Mouse (Mus musculus) kidney, postnatal 0 days (tissue): ENCODE data around the gene Cd83. TPM values are rescaled to one million over a fixed set of nuclear protein-coding genes. Genes with fewer than 3 reads are reported as not detected.

Experiments
- ATAC-seq: fragments of 200-750 bp; cut with Nextera tagmentation; replicated peaks from 2 replicates; pipeline ENCODE4 v1.8.0; 2017; ENCODE audit warnings: low read depth, moderate number of reproducible peaks, moderate TSS enrichment, moderate library complexity; ENCODE audit not compliant: low FRiP score
- DNase-seq: peaks from one replicate; pipeline ENCODE4 v3.0.0-alpha.2; 2016; ENCODE audit warnings: low spot score
- H3K27ac ChIP-seq: fragments of 300-500 bp; sonication (generic); 2 replicates; pipeline ENCODE4 v1.5.1; 2014; ENCODE audit warnings: mild to moderate bottlenecking
- H3K27me3 ChIP-seq: fragments of 300-500 bp; sonication (generic); 2 replicates; pipeline ENCODE4 v1.6.1; 2014; ENCODE audit warnings: low read length, mixed read lengths; ENCODE audit not compliant: insufficient read depth
- H3K36me3 ChIP-seq: fragments of 300-500 bp; sonication (generic); 2 replicates; pipeline ENCODE4 v1.6.1; 2014; ENCODE audit warnings: low read length, mixed read lengths; ENCODE audit not compliant: insufficient read depth
- H3K4me1 ChIP-seq: fragments of 300-500 bp; sonication (generic); replicated peaks from 2 replicates; pipeline ENCODE4 v1.6.1; 2014; ENCODE audit warnings: antibody characterized with exemption, low read length, mixed read lengths; ENCODE audit not compliant: insufficient read depth
- H3K4me2 ChIP-seq: fragments of 300-500 bp; sonication (generic); 2 replicates; pipeline ENCODE4 v1.6.1; 2014; ENCODE audit warnings: mild to moderate bottlenecking, low read length, moderate library complexity, mixed read lengths
- H3K4me3 ChIP-seq: fragments of 300-500 bp; sonication (generic); replicated peaks from 2 replicates; pipeline ENCODE4 v1.5.1; 2014; ENCODE audit warnings: low read depth, low read length
- H3K9ac ChIP-seq: fragments of 300-500 bp; sonication (generic); 2 replicates; pipeline ENCODE4 v1.6.1; 2014; ENCODE audit warnings: low read depth, low read length
- H3K9me3 ChIP-seq: fragments of 300-500 bp; sonication (generic); replicated peaks from 2 replicates; pipeline ENCODE4 v1.6.1; 2016; ENCODE audit warnings: low read length, inconsistent platforms, mixed read lengths
- CTCF ChIP-seq: IDR thresholded peaks from 2 replicates; pipeline ENCODE4 v1.5.1; 2016; ENCODE audit warnings: antibody characterized with exemption, low read depth, mild to moderate bottlenecking, moderate library complexity
- WGBS: fragments of 180-500 bp; shearing (Covaris S2); extraction: QIAGEN DNeasy Blood & Tissue Kit; methylation state at CpG from one replicate; pipeline ENCODE4 v1.1.7; 2014; 5-methylcytosine and 5-hydroxymethylcytosine counted together
- polyA plus RNA-seq: library from polyadenylated mRNA; unstranded; fragments of >200 nt; fragmentation: Nextera tagmentation; extraction: Ambion mirVana; gene quantifications from 2 replicates; pipeline ENCODE4 v1.2.1, GENCODE M21; 2015

The Cd83 gene
- polyA plus RNA-seq, 1 experiment from 2014 or later = 35.8 TPM

GRCm38 (mm10) chr13:43790229-43791001, 5.8 kb downstream of the Cd83 start:
- Histone ChIP-seq H3K36me3 (no peaks in the 10 kb centered on the region), H3K4me3 (no peak overlapping the region), H3K9ac (no peak overlapping the region), H3K27me3 (no peaks in the 10 kb centered on the region), H3K27ac (no peak overlapping the region), H3K4me1 (peaks cover 15% of the 10 kb centered on the region; the same call in 1 of the 2 replicates), H3K9me3 (no peaks in the 10 kb centered on the region), H3K4me2 (no peak overlapping the region)
- WGBS = 92% methylated on average over 11 of the region's 11 CpGs
- no peak for TF ChIP-seq CTCF
- no peak for DNase-seq
- no peak for ATAC-seq

DNA sequence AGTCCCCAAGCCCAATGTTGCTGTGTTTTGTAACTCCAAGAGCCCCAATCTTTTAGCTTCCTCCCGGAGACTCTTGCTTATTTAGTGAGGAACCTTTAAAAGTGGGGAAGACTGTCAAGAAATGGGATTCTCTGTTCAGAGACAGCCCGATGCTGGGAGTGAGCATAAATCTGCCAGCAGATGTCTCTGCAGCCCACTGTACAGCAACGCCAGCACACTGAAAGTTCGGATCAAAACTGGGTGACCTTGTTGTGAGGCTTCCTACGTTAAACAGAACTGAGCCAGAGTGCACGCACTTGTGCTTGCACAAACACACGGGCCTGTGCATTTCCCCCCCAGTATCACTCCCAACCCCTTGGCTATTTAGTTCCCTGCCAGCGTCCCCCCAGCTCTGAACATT, 10.8 kb downstream of the Cd83 start:
- no peaks in the 10 kb centered on the region for H3K27me3 ChIP-seq
- H3K9me3 ChIP-seq = no peaks in the 10 kb centered on the region
- TF ChIP-seq CTCF = peak; percentile 78
- H3K36me3 ChIP-seq = no peaks in the 10 kb centered on the region
- H3K4me2 ChIP-seq = no peak overlapping the region
- H3K4me3 ChIP-seq = no peak overlapping the region
- H3K4me1 ChIP-seq = no peaks in the 10 kb centered on the region
- WGBS = 29% methylated on average over 8 of the region's 8 CpGs
- ATAC-seq = no peak
- no peak overlapping the region for H3K27ac ChIP-seq
- H3K9ac ChIP-seq = no peak overlapping the region
- peak; percentile 71 for DNase-seq

GRCm38 (mm10) chr13:43798655-43799054, 14.1 kb downstream of the Cd83 start:
- H3K4me1 ChIP-seq = no peaks in the 10 kb centered on the region
- H3K4me2 ChIP-seq = no peak overlapping the region
- H3K27me3 ChIP-seq = no peaks in the 10 kb centered on the region
- no peak for ATAC-seq
- no peak overlapping the region for H3K9ac ChIP-seq
- no peaks in the 10 kb centered on the region for H3K9me3 ChIP-seq
- 89% methylated on average over 4 of the region's 4 CpGs for WGBS
- no peak for DNase-seq
- no peak overlapping the region for H3K4me3 ChIP-seq
- 0 out of 2 replicates have a peak, but pooled peaks cover 4% of the 10 kb centered on the region for H3K36me3 ChIP-seq
- H3K27ac ChIP-seq = no peak overlapping the region
- TF ChIP-seq CTCF = no peak

GRCm38 (mm10) chr13:43800136-43800535, 15.6 kb downstream of the Cd83 start:
- Histone ChIP-seq H3K4me1 (no peaks in the 10 kb centered on the region), H3K36me3 (0 out of 2 replicates have a peak, but pooled peaks cover 4% of the 10 kb centered on the region), H3K27ac (no peak overlapping the region), H3K4me2 (no peak overlapping the region), H3K9me3 (no peaks in the 10 kb centered on the region), H3K9ac (no peak overlapping the region), H3K27me3 (no peaks in the 10 kb centered on the region), H3K4me3 (no peak overlapping the region)
- ATAC-seq (no peak), DNase-seq (no peak)
- no peak for TF ChIP-seq CTCF

- Histone ChIP-seq H3K4me2 (no peak overlapping the region), H3K27me3 (no peaks in the 10 kb centered on the region), H3K4me1 (no peaks in the 10 kb centered on the region), H3K9me3 (no peaks in the 10 kb centered on the region), H3K9ac (no peak overlapping the region), H3K4me3 (no peak overlapping the region), H3K36me3 (0 out of 2 replicates have a peak, but pooled peaks cover 4% of the 10 kb centered on the region), H3K27ac (no peak overlapping the region)
- TF ChIP-seq CTCF = no peak
- no peak for ATAC-seq
- WGBS = 55% methylated on average over 3 of the region's 3 CpGs
- peak; percentile 63 for DNase-seq
These were observed 17.4 kb downstream of the Cd83 start for GRCm38 (mm10) chr13:43801961-43802360.

DNA sequence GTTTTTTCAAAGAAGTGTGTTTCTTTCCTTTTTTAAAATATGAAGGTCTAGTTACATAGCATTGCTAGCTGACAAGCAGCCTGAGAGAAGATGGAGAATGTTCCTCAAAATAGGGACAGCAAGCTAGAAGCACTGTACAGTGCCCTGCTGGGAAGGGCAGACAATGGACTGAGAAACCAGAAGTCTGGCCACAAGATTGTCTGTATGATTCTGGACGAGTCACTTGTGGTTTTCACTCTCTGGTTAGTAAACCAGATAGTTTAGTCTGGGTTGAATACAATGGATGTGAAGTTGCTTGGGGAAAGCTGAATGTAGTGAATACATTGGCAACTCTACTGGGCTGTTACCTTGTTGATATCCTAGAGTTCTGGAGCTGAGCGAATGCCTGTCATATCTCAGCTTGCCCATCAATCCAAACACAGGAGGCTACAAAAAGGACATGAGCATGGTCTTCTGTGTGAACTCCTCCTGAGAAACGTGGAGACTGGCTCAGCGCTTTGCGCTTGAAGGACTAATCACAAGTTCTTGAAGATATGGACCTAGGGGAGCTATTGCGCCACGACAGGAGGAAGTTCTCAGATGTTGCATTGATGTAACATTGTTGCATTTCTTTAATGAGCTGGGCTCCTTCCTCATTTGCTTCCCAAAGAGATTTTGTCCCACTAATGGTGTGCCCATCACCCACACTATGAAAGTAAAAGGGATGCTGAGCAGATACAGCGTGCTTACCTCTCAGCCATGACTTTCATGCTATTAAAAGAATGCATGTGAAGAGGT, 18.0 kb downstream of the Cd83 start:
- H3K9ac ChIP-seq = no peak overlapping the region
- TF ChIP-seq CTCF = no peak
- 0 out of 2 replicates have a peak, but pooled peaks cover 4% of the 10 kb centered on the region for H3K36me3 ChIP-seq
- H3K27ac ChIP-seq = no peak overlapping the region
- no peak for DNase-seq
- H3K27me3 ChIP-seq = no peaks in the 10 kb centered on the region
- H3K4me3 ChIP-seq = no peak overlapping the region
- no peak for ATAC-seq
- H3K4me2 ChIP-seq = no peak overlapping the region
- 88% methylated on average over 8 of the region's 8 CpGs for WGBS
- no peaks in the 10 kb centered on the region for H3K9me3 ChIP-seq
- no peaks in the 10 kb centered on the region for H3K4me1 ChIP-seq
